ENCODE assay signal across 10 mouse cellular contexts in genomic region chr8:126797571-126798334, GRCm38 (mm10).
A peak's percentile ranks its signal among the peaks of the same experiment; 100 is the strongest.
DNase-seq lines count a peak whose midpoint lies in the region; ATAC-seq and TF ChIP-seq lines count a peak whose summit lies in the region.
"Had no signal": no experiment of that assay in that cellular context is flagged by ENCODE, and none has a peak within 500 bp of the region (broad histone marks: within the 10 kb centered on the region; RNA-seq: fewer than 3 reads in every experiment).

No protein-coding gene starts in this region.

- H3K4me2 ChIP-seq in kidney, postnatal 0 days (ENCODE audit: low read length), result no peak overlapping the region
- H3K4me2 ChIP-seq in stomach, embryonic 16.5 days (ENCODE audit: low read depth, low read length), result no peak overlapping the region
- no peak overlapping the region for H3K4me2 ChIP-seq in forebrain, embryonic 16.5 days (ENCODE audit: low read length)

- 58% methylated on average over 9 of the region's 9 CpGs for WGBS in kidney, postnatal 0 days
- 77% methylated on average over 9 of the region's 9 CpGs for WGBS in stomach, embryonic 16.5 days
- WGBS in forebrain, embryonic 16.5 days, result 81% methylated on average over 9 of the region's 9 CpGs

- TF ChIP-seq CTCF in kidney, postnatal 0 days (IDR thresholded peaks at IDR 0.05; ENCODE audit: low read depth), result no peak

- peak overlapping the region; percentile 25; the same call in 1 of the 2 replicates for H3K27ac ChIP-seq in kidney, postnatal 0 days
- H3K27ac ChIP-seq in stomach, embryonic 16.5 days (ENCODE audit: low read length), result 0 out of 2 replicates have a peak overlapping the region, but pooled peaks have one; percentile 30
- H3K27ac ChIP-seq in forebrain, embryonic 16.5 days (ENCODE audit: low read length), result no peak overlapping the region

- ATAC-seq in granulocyte monocyte progenitor cell, adult 5-6 weeks (replicated peaks; ENCODE audit: poor library complexity, severe bottlenecking), result peak; percentile 68
- no peak for ATAC-seq in kidney, postnatal 0 days (replicated peaks; ENCODE audit: low FRiP score, low read depth)
- peak; percentile 28; the same call in 1 of the 2 replicates for ATAC-seq in stomach, embryonic 16.5 days (ENCODE audit: insufficient read depth, low FRiP score)
- no peak for ATAC-seq in forebrain, embryonic 16.5 days

- no peak overlapping the region for H3K9ac ChIP-seq in kidney, postnatal 0 days (ENCODE audit: low read depth, low read length)
- no peak overlapping the region for H3K9ac ChIP-seq in stomach, embryonic 16.5 days (ENCODE audit: low read length)
- no peak overlapping the region for H3K9ac ChIP-seq in forebrain, embryonic 16.5 days (replicated peaks; ENCODE audit: low read depth, low read length)

- no peaks in the 10 kb centered on the region for H3K36me3 ChIP-seq in kidney, postnatal 0 days (ENCODE audit: insufficient read depth, low read length)
- no peaks in the 10 kb centered on the region for H3K36me3 ChIP-seq in stomach, embryonic 16.5 days (ENCODE audit: control insufficient read depth, insufficient read depth, low read length)
- no peaks in the 10 kb centered on the region for H3K36me3 ChIP-seq in forebrain, embryonic 16.5 days (ENCODE audit: control insufficient read depth, insufficient read depth)

- H3K4me3 ChIP-seq in kidney, postnatal 0 days (replicated peaks; ENCODE audit: low read depth, low read length), result no peak overlapping the region
- H3K4me3 ChIP-seq in stomach, embryonic 16.5 days (replicated peaks; ENCODE audit: low read length), result no peak overlapping the region
- no peak overlapping the region for H3K4me3 ChIP-seq in forebrain, embryonic 16.5 days (replicated peaks; ENCODE audit: low read length)
- H3K4me3 ChIP-seq: megakaryocyte, embryonic 14.5 days had no signal

- 0 out of 2 replicates have a peak, but pooled peaks cover 4% of the 10 kb centered on the region for H3K4me1 ChIP-seq in kidney, postnatal 0 days (replicated peaks; ENCODE audit: insufficient read depth, low read length)
- H3K4me1 ChIP-seq in stomach, embryonic 16.5 days (ENCODE audit: control insufficient read depth, insufficient read depth, low read length), result no peaks in the 10 kb centered on the region
- no peaks in the 10 kb centered on the region for H3K4me1 ChIP-seq in forebrain, embryonic 16.5 days (replicated peaks; ENCODE audit: control insufficient read depth, insufficient read depth, low read length)

- peak; percentile 19 for DNase-seq in spleen, adult 12 weeks (ENCODE audit: low spot score)
- no peak for DNase-seq in spleen, adult 18-20 months
- DNase-seq in kidney, postnatal 0 days (ENCODE audit: low spot score), result no peak
- DNase-seq in urinary bladder, postnatal 25 days (ENCODE audit: low spot score), result no peak
- DNase-seq: cerebellum, adult 9-10 months; thymus, postnatal 36 days had no signal

- no peaks in the 10 kb centered on the region for H3K27me3 ChIP-seq in kidney, postnatal 0 days (ENCODE audit: insufficient read depth, low read length)
- H3K27me3 ChIP-seq in stomach, embryonic 16.5 days (ENCODE audit: control insufficient read depth, insufficient read depth, low read length), result no peaks in the 10 kb centered on the region
- no peaks in the 10 kb centered on the region for H3K27me3 ChIP-seq in forebrain, embryonic 16.5 days (replicated peaks; ENCODE audit: control insufficient read depth, insufficient read depth, low read length)
- H3K27me3 ChIP-seq: megakaryocyte, embryonic 14.5 days had no signal

- H3K9me3 ChIP-seq in kidney, postnatal 0 days (replicated peaks; ENCODE audit: low read length), result no peaks in the 10 kb centered on the region
- H3K9me3 ChIP-seq in stomach, embryonic 16.5 days (replicated peaks; ENCODE audit: control insufficient read depth, low read length), result no peaks in the 10 kb centered on the region
- no peaks in the 10 kb centered on the region for H3K9me3 ChIP-seq in forebrain, embryonic 16.5 days (ENCODE audit: control insufficient read depth, low read length)

Comparison
In these comparisons a context has a peak if more than half of its experiments do, and no peak if none do; other contexts are left out.
1. ATAC-seq: peak in granulocyte monocyte progenitor cell, adult 5-6 weeks (single experiment) and stomach, embryonic 16.5 days (single experiment); none in kidney, postnatal 0 days (single experiment) and forebrain, embryonic 16.5 days (single experiment).